In the genomic region with DNA sequence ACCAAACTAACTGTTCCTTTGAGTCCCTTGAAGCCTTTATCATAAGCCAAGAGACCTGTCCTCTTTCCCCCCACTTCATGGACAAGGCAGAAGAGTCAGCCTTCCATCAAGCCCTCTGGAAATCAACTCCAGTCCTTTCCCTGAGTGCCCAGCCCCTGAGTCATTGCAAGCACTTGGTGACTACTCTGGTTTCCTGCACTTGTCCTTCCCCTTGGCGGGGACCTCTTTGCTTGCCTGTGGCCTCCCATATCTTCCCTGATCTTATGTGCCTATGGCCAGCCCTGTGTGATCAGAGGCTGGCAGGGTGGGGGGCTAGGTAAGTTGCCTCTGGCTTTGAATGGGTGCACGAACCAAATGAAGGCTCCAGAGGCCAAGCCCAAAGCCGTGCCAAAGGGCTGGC, we compare ENCODE assay signal across 21 mouse cellular contexts. TPM values are rescaled to one million over a fixed set of nuclear protein-coding genes. Genes with fewer than 3 reads are reported as not detected.
DNase-seq lines count a peak whose midpoint lies in the region; ATAC-seq and TF ChIP-seq lines count a peak whose summit lies in the region.
"Had no signal": no experiment of that assay in that cellular context is flagged by ENCODE, and none has a peak within 500 bp of the region (broad histone marks: within the 10 kb centered on the region; RNA-seq: fewer than 3 reads in every experiment).

No protein-coding gene starts in this region.

- no peak for TF ChIP-seq EP300 in lung, postnatal 0 days (IDR thresholded peaks at IDR 0.05)

- no peak for ATAC-seq in heart, embryonic 16.5 days (replicated peaks; ENCODE audit: extremely low read depth, insufficient read depth, low FRiP score)
- ATAC-seq in heart, embryonic 11.5 days (replicated peaks; ENCODE audit: insufficient number of reproducible peaks, low FRiP score, low TSS enrichment): no peak
- ATAC-seq in lung, postnatal 0 days: no peak
- ATAC-seq: forebrain, postnatal 0 days had no signal

- no peak overlapping the region for H3K9ac ChIP-seq in heart, embryonic 16.5 days (ENCODE audit: low read length)
- H3K9ac ChIP-seq in heart, embryonic 11.5 days (ENCODE audit: low read depth, low read length): no peak overlapping the region
- H3K9ac ChIP-seq in lung, postnatal 0 days (replicated peaks; ENCODE audit: low read depth): no peak overlapping the region
- H3K9ac ChIP-seq: forebrain, postnatal 0 days; hindbrain, embryonic 13.5 days; liver, embryonic 14.5 days; neural tube, embryonic 12.5 days had no signal

- no peaks in the 10 kb centered on the region for H3K36me3 ChIP-seq in heart, embryonic 16.5 days (ENCODE audit: control insufficient read depth, insufficient read depth)
- H3K36me3 ChIP-seq in heart, embryonic 11.5 days (ENCODE audit: control insufficient read depth, insufficient read depth, low read length): no peaks in the 10 kb centered on the region
- no peaks in the 10 kb centered on the region for H3K36me3 ChIP-seq in lung, postnatal 0 days (ENCODE audit: insufficient read depth, low read length)
- H3K36me3 ChIP-seq in macrophage (ENCODE audit: inconsistent target): no peaks in the 10 kb centered on the region
- H3K36me3 ChIP-seq: hindbrain, embryonic 13.5 days; neural tube, embryonic 12.5 days had no signal

- no peaks in the 10 kb centered on the region for H3K9me3 ChIP-seq in heart, embryonic 16.5 days (replicated peaks; ENCODE audit: control insufficient read depth, low read length)
- no peaks in the 10 kb centered on the region for H3K9me3 ChIP-seq in heart, embryonic 11.5 days (replicated peaks; ENCODE audit: control insufficient read depth, low read length)
- H3K9me3 ChIP-seq in lung, postnatal 0 days (ENCODE audit: low read length): no peaks in the 10 kb centered on the region
- H3K9me3 ChIP-seq: hindbrain, embryonic 13.5 days; neural tube, embryonic 12.5 days had no signal

- no peak for TF ChIP-seq POLR2A in lung, adult 2 months (IDR thresholded peaks at IDR 0.05; ENCODE audit: borderline replicate concordance, extremely low read depth, low read depth, low read length)

- H3K4me1 ChIP-seq in heart, embryonic 16.5 days (ENCODE audit: control insufficient read depth, insufficient read depth, low read length): peaks cover 50% of the 10 kb centered on the region
- H3K4me1 ChIP-seq in heart, embryonic 11.5 days (ENCODE audit: control insufficient read depth, insufficient read depth, low read length): peaks cover 68% of the 10 kb centered on the region
- peaks cover 6% of the 10 kb centered on the region for H3K4me1 ChIP-seq in lung, postnatal 0 days (ENCODE audit: insufficient read depth, low read depth, low read length)
- H3K4me1 ChIP-seq in lung, adult 2 months (ENCODE audit: control insufficient read depth, insufficient read depth, low read length): peaks cover 16% of the 10 kb centered on the region; the same call in 1 of the 2 replicates

- peak; percentile 44 for DNase-seq in gastrocnemius, adult 18-20 months (ENCODE audit: low spot score)
- no peak for DNase-seq in gastrocnemius, postnatal 10 days
- peak; percentile 61 for DNase-seq in lung, postnatal 0 days (ENCODE audit: low spot score)
- DNase-seq in lung, adult 2 months: no peak
- DNase-seq in right cerebral cortex, postnatal 36 days (ENCODE audit: low spot score in 2 of 2): no peak
- DNase-seq: cerebellum, adult 11-12 months; cerebellum, postnatal 10 days; forebrain, postnatal 0 days; heart, postnatal 14 days; kidney, adult 18-20 months; lung, postnatal 10 days; midbrain, embryonic 14.5 days; right cerebral cortex, postnatal 14 days; spleen, adult 18-20 months had no signal

- no peak overlapping the region for H3K27ac ChIP-seq in heart, embryonic 16.5 days (ENCODE audit: low read length)
- H3K27ac ChIP-seq in heart, embryonic 11.5 days (ENCODE audit: low read depth, low read length): no peak overlapping the region
- H3K27ac ChIP-seq in lung, postnatal 0 days (ENCODE audit: low read length): no peak overlapping the region
- peak overlapping the region; percentile 91 for H3K27ac ChIP-seq in macrophage
- H3K27ac ChIP-seq: hindbrain, embryonic 13.5 days; kidney, postnatal 0 days; liver, embryonic 14.5 days; neural tube, embryonic 12.5 days had no signal

- H3K4me3 ChIP-seq in heart, embryonic 16.5 days (ENCODE audit: low read length): no peak overlapping the region
- no peak overlapping the region for H3K4me3 ChIP-seq in heart, embryonic 11.5 days (ENCODE audit: low read depth, low read length)
- H3K4me3 ChIP-seq in lung, postnatal 0 days (ENCODE audit: low read depth, low read length): no peak overlapping the region
- no peak overlapping the region for H3K4me3 ChIP-seq in lung, adult 2 months (replicated peaks; ENCODE audit: extremely low read depth, low read depth, low read length)
- H3K4me3 ChIP-seq in macrophage (ENCODE audit: inconsistent target): no peak overlapping the region
- H3K4me3 ChIP-seq: hindbrain, embryonic 13.5 days; neural tube, embryonic 12.5 days had no signal

- 78% methylated on average over 3 of the region's 3 CpGs for WGBS in heart, embryonic 16.5 days
- 72% methylated on average over 3 of the region's 3 CpGs for WGBS in heart, embryonic 11.5 days (ENCODE audit: insufficient replicate concordance)
- 66% methylated on average over 3 of the region's 3 CpGs for WGBS in lung, postnatal 0 days
- WGBS in lung, adult 2 months: 68% methylated on average over 3 of the region's 3 CpGs
- WGBS in macrophage (ENCODE audit: missing documents): 44% methylated on average over 3 of the region's 3 CpGs

- no peaks in the 10 kb centered on the region for H3K27me3 ChIP-seq in heart, embryonic 16.5 days (ENCODE audit: control insufficient read depth, insufficient read depth, low read length)
- peaks cover 10% of the 10 kb centered on the region for H3K27me3 ChIP-seq in heart, embryonic 11.5 days (ENCODE audit: control insufficient read depth, insufficient read depth, low read length)
- peaks cover 4% of the 10 kb centered on the region; the same call in 1 of the 2 replicates for H3K27me3 ChIP-seq in lung, postnatal 0 days (replicated peaks; ENCODE audit: insufficient read depth, low read length)

- no peak for TF ChIP-seq CTCF in lung, postnatal 0 days (IDR thresholded peaks at IDR 0.05)
- TF ChIP-seq CTCF in lung, adult 2 months (IDR thresholded peaks at IDR 0.05; ENCODE audit: insufficient read depth, low read length): no peak

- H3K79me2 ChIP-seq in macrophage (ENCODE audit: inconsistent target): peaks cover 14% of the 10 kb centered on the region; the same call in 1 of the 2 replicates

- H3K4me2 ChIP-seq in heart, embryonic 16.5 days (ENCODE audit: low read depth, low read length): peak overlapping the region; percentile 89; the same call in 1 of the 2 replicates
- no peak overlapping the region for H3K4me2 ChIP-seq in heart, embryonic 11.5 days
- no peak overlapping the region for H3K4me2 ChIP-seq in lung, postnatal 0 days (replicated peaks; ENCODE audit: low read depth, low read length)
- H3K4me2 ChIP-seq: hindbrain, embryonic 13.5 days; neural tube, embryonic 12.5 days had no signal

RNA-seq across cellular contexts. Expression of gene Adssl1, which starts 2.1 kb away (rescaled TPM):
- 1,000 to 10,000 TPM in 1 of 2 experiments, 100 to 1,000 TPM in 1; 975 to 1,075 TPM for total RNA-seq in gastrocnemius, adult 18-20 months (2021)
- 100 to 1,000 TPM; 340 to 358 TPM for total RNA-seq in gastrocnemius, postnatal 10 days (2021)
- 108 and 118 TPM in 2 replicates for polyA plus RNA-seq in heart, embryonic 16.5 days (2015; fragmentation: Nextera tagmentation; extraction: Ambion mirVana)
- 73.3 and 75.2 TPM in 2 replicates for polyA plus RNA-seq in heart, embryonic 11.5 days (2014; fragmentation: Nextera tagmentation; extraction: Ambion mirVana)
- polyA plus RNA-seq in lung, postnatal 0 days (2015; fragmentation: Nextera tagmentation; extraction: Ambion mirVana): 29.9 and 43.0 TPM in 2 replicates
- 33.3 and 39.0 TPM in 2 replicates for polyA plus RNA-seq in lung, adult 2 months (2012; rRNA removed)
- total RNA-seq in macrophage (2018; cell fraction: chromatin; rRNA removed): 10 to 100 TPM in 13 of 26 experiments, 1 to 10 TPM in 13; 2.6 to 59.5 (median 10.7) TPM
- 10 to 100 TPM in 25 of 26 experiments, 1 to 10 TPM in 1; 9.8 to 60.0 (median 28.1) TPM for total RNA-seq in macrophage (2018; cell fraction: cytosol; rRNA removed)
- 10 to 100 TPM in 14 of 26 experiments, 1 to 10 TPM in 12; 5.0 to 69.9 (median 11.8) TPM for total RNA-seq in macrophage (2018; cell fraction: nucleus; rRNA removed)
- polyA plus RNA-seq in macrophage (2018): 33.0 to 157 TPM (median 71.6 TPM) in 3 replicates

RNA-seq across cellular contexts. Expression of gene Siva1, which starts 22.6 kb away (rescaled TPM):
- 10 to 100 TPM; 21.6 to 22.7 TPM for total RNA-seq in gastrocnemius, adult 18-20 months (2021)
- 10 to 100 TPM; 27.2 to 28.1 TPM for total RNA-seq in gastrocnemius, postnatal 10 days (2021)
- 117 and 139 TPM in 2 replicates for polyA plus RNA-seq in heart, embryonic 16.5 days (2015; fragmentation: Nextera tagmentation; extraction: Ambion mirVana)
- 141 and 156 TPM in 2 replicates for polyA plus RNA-seq in heart, embryonic 11.5 days (2014; fragmentation: Nextera tagmentation; extraction: Ambion mirVana)
- 130 and 152 TPM in 2 replicates for polyA plus RNA-seq in lung, postnatal 0 days (2015; fragmentation: Nextera tagmentation; extraction: Ambion mirVana)
- polyA plus RNA-seq in lung, adult 2 months (2012; rRNA removed): 58.6 and 66.5 TPM in 2 replicates
- 10 to 100 TPM in 9 of 26 experiments, 1 to 10 TPM in 16, not detected in 1; 1.1 to 26.5 (median 6.5) TPM for total RNA-seq in macrophage (2018; cell fraction: chromatin; rRNA removed)
- total RNA-seq in macrophage (2018; cell fraction: cytosol; rRNA removed): 10 to 100 TPM; 12.1 to 26.8 (median 20.1) TPM
- total RNA-seq in macrophage (2018; cell fraction: nucleus; rRNA removed): 10 to 100 TPM in 11 of 26 experiments, 1 to 10 TPM in 15; 2.3 to 45.8 (median 8.3) TPM
- 5.6 to 43.8 TPM (median 19.5 TPM) in 3 replicates for polyA plus RNA-seq in macrophage (2018)

RNA-seq across cellular contexts. Expression of gene Inf2, which starts 33.3 kb away (rescaled TPM):
- 10 to 100 TPM in 1 of 2 experiments, 1 to 10 TPM in 1; 7.7 to 11.0 TPM for total RNA-seq in gastrocnemius, adult 18-20 months (2021)
- total RNA-seq in gastrocnemius, postnatal 10 days (2021): 10 to 100 TPM; 16.8 to 22.5 TPM
- 3.0 and 3.6 TPM in 2 replicates for polyA plus RNA-seq in heart, embryonic 16.5 days (2015; fragmentation: Nextera tagmentation; extraction: Ambion mirVana)
- polyA plus RNA-seq in heart, embryonic 11.5 days (2014; fragmentation: Nextera tagmentation; extraction: Ambion mirVana): 3.2 and 3.8 TPM in 2 replicates
- 4.9 and 5.2 TPM in 2 replicates for polyA plus RNA-seq in lung, postnatal 0 days (2015; fragmentation: Nextera tagmentation; extraction: Ambion mirVana)
- 28.0 and 33.6 TPM in 2 replicates for polyA plus RNA-seq in lung, adult 2 months (2012; rRNA removed)
- 100 to 1,000 TPM in 3 of 26 experiments, 10 to 100 TPM in 23; 10.2 to 397 (median 25.5) TPM for total RNA-seq in macrophage (2018; cell fraction: chromatin; rRNA removed)
- 10 to 100 TPM in 12 of 26 experiments, 1 to 10 TPM in 14; 2.1 to 23.7 (median 7.4) TPM for total RNA-seq in macrophage (2018; cell fraction: cytosol; rRNA removed)
- total RNA-seq in macrophage (2018; cell fraction: nucleus; rRNA removed): 10 to 100 TPM in 16 of 26 experiments, 1 to 10 TPM in 10; 4.2 to 93.0 (median 16.7) TPM
- 6.8 to 20.9 TPM (median 9.4 TPM) in 3 replicates for polyA plus RNA-seq in macrophage (2018)

RNA-seq across cellular contexts. Expression of gene Akt1, which starts 52.8 kb away (rescaled TPM):
- total RNA-seq in gastrocnemius, adult 18-20 months (2021): 10 to 100 TPM; 44.7 to 49.5 TPM
- total RNA-seq in gastrocnemius, postnatal 10 days (2021): 100 to 1,000 TPM; 133 to 142 TPM
- 51.4 and 56.7 TPM in 2 replicates for polyA plus RNA-seq in heart, embryonic 16.5 days (2015; fragmentation: Nextera tagmentation; extraction: Ambion mirVana)
- 94.2 and 108 TPM in 2 replicates for polyA plus RNA-seq in heart, embryonic 11.5 days (2014; fragmentation: Nextera tagmentation; extraction: Ambion mirVana)
- 78.8 and 91.3 TPM in 2 replicates for polyA plus RNA-seq in lung, postnatal 0 days (2015; fragmentation: Nextera tagmentation; extraction: Ambion mirVana)
- 166 and 187 TPM in 2 replicates for polyA plus RNA-seq in lung, adult 2 months (2012; rRNA removed)
- total RNA-seq in macrophage (2018; cell fraction: chromatin; rRNA removed): 100 to 1,000 TPM in 20 of 26 experiments, 10 to 100 TPM in 6; 46.0 to 331 (median 122) TPM
- 100 to 1,000 TPM in 25 of 26 experiments, 10 to 100 TPM in 1; 98.0 to 240 (median 160) TPM for total RNA-seq in macrophage (2018; cell fraction: cytosol; rRNA removed)
- total RNA-seq in macrophage (2018; cell fraction: nucleus; rRNA removed): 100 to 1,000 TPM in 16 of 26 experiments, 10 to 100 TPM in 10; 69.7 to 196 (median 103) TPM
- 174 to 203 TPM (median 184 TPM) in 3 replicates for polyA plus RNA-seq in macrophage (2018)

RNA-seq across cellular contexts. Expression of gene Zbtb42, which starts 56.7 kb away (rescaled TPM):
- total RNA-seq in gastrocnemius, adult 18-20 months (2021): under 1 TPM; 0.59 to 0.90 TPM
- 1 to 10 TPM; 1.8 to 2.1 TPM for total RNA-seq in gastrocnemius, postnatal 10 days (2021)
- 4.9 and 6.9 TPM in 2 replicates for polyA plus RNA-seq in heart, embryonic 16.5 days (2015; fragmentation: Nextera tagmentation; extraction: Ambion mirVana)
- polyA plus RNA-seq in heart, embryonic 11.5 days (2014; fragmentation: Nextera tagmentation; extraction: Ambion mirVana): 2.8 and 4.2 TPM in 2 replicates
- 14.0 and 14.6 TPM in 2 replicates for polyA plus RNA-seq in lung, postnatal 0 days (2015; fragmentation: Nextera tagmentation; extraction: Ambion mirVana)
- 40.9 and 51.2 TPM in 2 replicates for polyA plus RNA-seq in lung, adult 2 months (2012; rRNA removed)
- 1 to 10 TPM in 19 of 26 experiments, under 1 TPM in 6, not detected in 1; 0.33 to 9.8 (median 1.9) TPM for total RNA-seq in macrophage (2018; cell fraction: chromatin; rRNA removed)
- total RNA-seq in macrophage (2018; cell fraction: cytosol; rRNA removed): 10 to 100 TPM in 1 of 26 experiments, 1 to 10 TPM in 25; 1.1 to 13.8 (median 3.6) TPM
- total RNA-seq in macrophage (2018; cell fraction: nucleus; rRNA removed): 10 to 100 TPM in 2 of 26 experiments, 1 to 10 TPM in 24; 1.0 to 13.1 (median 3.1) TPM
- 3.2 to 4.7 TPM (median 3.5 TPM) in 3 replicates for polyA plus RNA-seq in macrophage (2018)

Comparison
In these comparisons a context has a peak if more than half of its experiments do, and no peak if none do; other contexts are left out.
1. DNase-seq: peak in gastrocnemius, adult 18-20 months (single experiment) and lung, postnatal 0 days (single experiment); none in gastrocnemius, postnatal 10 days (single experiment), lung, adult 2 months (single experiment) and right cerebral cortex, postnatal 36 days (0 of 2).